ENCODE assay signal across 7 mouse cellular contexts in genomic region chr14:20733952-20734774, GRCm38 (mm10). TPM values are rescaled to one million over a fixed set of nuclear protein-coding genes. Genes with fewer than 3 reads are reported as not detected.
DNase-seq lines count a peak whose midpoint lies in the region; ATAC-seq lines count a peak whose summit lies in the region.

TSS of gene Ndst2 (minus strand) at chr14:20734562.

- ATAC-seq in intestine, embryonic 16.5 days, result peak; percentile 98
- peak; percentile 98 for ATAC-seq in midbrain, embryonic 11.5 days (ENCODE audit: low FRiP score)

- no peaks in the 10 kb centered on the region for H3K9me3 ChIP-seq in intestine, embryonic 16.5 days (ENCODE audit: control insufficient read depth, low read length)
- H3K9me3 ChIP-seq in midbrain, embryonic 11.5 days (ENCODE audit: control insufficient read depth, low read length), result no peaks in the 10 kb centered on the region

- whole genome bisulfite sequencing in intestine, embryonic 16.5 days, result under 1% methylated on average over 81 of the region's 81 CpGs
- WGBS in midbrain, embryonic 11.5 days, result under 1% methylated on average over 77 of the region's 81 CpGs

- H3K27me3 ChIP-seq in intestine, embryonic 16.5 days (replicated peaks; ENCODE audit: control insufficient read depth, insufficient read depth, low read length), result no peaks in the 10 kb centered on the region
- no peaks in the 10 kb centered on the region for H3K27me3 ChIP-seq in midbrain, embryonic 11.5 days (ENCODE audit: control insufficient read depth, insufficient read depth, low read length)

- peak within 1 kb of the TSS; percentile 85 for H3K4me3 ChIP-seq in intestine, embryonic 16.5 days (ENCODE audit: low read length)
- H3K4me3 ChIP-seq in midbrain, embryonic 11.5 days (ENCODE audit: low read depth, low read length), result peak within 1 kb of the TSS; percentile 84

- intact Hi-C loops in left cerebral cortex, postnatal 36 days (cut with DNase I), result loop anchor here (5.0 kb wide), 1 partner anchor 58 kb away; the partner anchor contains the start of gene Camk2g

- peak within 1 kb of the TSS; percentile 95 for H3K9ac ChIP-seq in intestine, embryonic 16.5 days (ENCODE audit: low read depth, low read length)
- peak within 1 kb of the TSS; percentile 93 for H3K9ac ChIP-seq in midbrain, embryonic 11.5 days (ENCODE audit: low read length)

- peak; percentile 79 for DNase-seq in adrenal gland, adult 8-10 months
- peak; percentile 92 for DNase-seq in embryo, embryonic 9.5 days (ENCODE audit: extremely low spot score)
- peak; percentile 74 to 90 for DNase-seq in gastrocnemius, postnatal 4 days (ENCODE audit: low spot score in 2 of 2)
- DNase-seq in left cerebral cortex, postnatal 36 days (ENCODE audit: low spot score in 2 of 2), result peak; percentile 84 to 88
- DNase-seq in midbrain, embryonic 11.5 days (ENCODE audit: low spot score, missing footprints), result peak; percentile 99
- peak; percentile 85 for DNase-seq in skeletal muscle tissue, adult 2 months (ENCODE audit: low read depth, low spot score)

- H3K4me1 ChIP-seq in intestine, embryonic 16.5 days (ENCODE audit: control insufficient read depth, insufficient read depth, low read length), result peaks cover 30% of the 10 kb centered on the region
- H3K4me1 ChIP-seq in midbrain, embryonic 11.5 days (ENCODE audit: control insufficient read depth, insufficient read depth, low read length), result peaks cover 7% of the 10 kb centered on the region

- peak within 1 kb of the TSS; percentile 94 for H3K27ac ChIP-seq in intestine, embryonic 16.5 days (ENCODE audit: low read length)
- H3K27ac ChIP-seq in midbrain, embryonic 11.5 days (ENCODE audit: low read depth, low read length), result peak within 1 kb of the TSS; percentile 65

- H3K4me2 ChIP-seq in intestine, embryonic 16.5 days (ENCODE audit: low read depth, low read length), result peak within 1 kb of the TSS; percentile 92
- peak within 1 kb of the TSS; percentile 91 for H3K4me2 ChIP-seq in midbrain, embryonic 11.5 days

- peaks cover 9% of the 10 kb centered on the region for H3K36me3 ChIP-seq in intestine, embryonic 16.5 days (ENCODE audit: control insufficient read depth, insufficient read depth, low read length)
- H3K36me3 ChIP-seq in midbrain, embryonic 11.5 days (ENCODE audit: control insufficient read depth, insufficient read depth, low read length), result peaks cover 10% of the 10 kb centered on the region

RNA-seq across cellular contexts. Expression of gene Ndst2, which starts in this region (rescaled TPM):
- total RNA-seq in adrenal gland, adult 8-10 months (2022), result 10 to 100 TPM; 27.7 to 51.1 (median 34.4) TPM
- 10 to 100 TPM; 22.8 to 26.7 TPM for total RNA-seq in gastrocnemius, postnatal 4 days (2021)
- polyA plus RNA-seq in intestine, embryonic 16.5 days (2015; fragmentation: Nextera tagmentation; extraction: Ambion mirVana), result 18.3 and 21.2 TPM in 2 replicates
- total RNA-seq in left cerebral cortex, postnatal 36 days (2021), result 10 to 100 TPM; 17.4 to 20.5 TPM
- polyA plus RNA-seq in midbrain, embryonic 11.5 days (2014; fragmentation: Nextera tagmentation; extraction: Ambion mirVana), result 22.0 and 23.0 TPM in 2 replicates

Comparison
In these comparisons a context has a peak if more than half of its experiments do, and no peak if none do; other contexts are left out.
1. Peak in every context shown above with its lines: DNase-seq, ATAC-seq, H3K4me3 ChIP-seq and H3K27ac ChIP-seq.